Mouse (Mus musculus) bone marrow, adult 2 months (tissue): ENCODE measurements around the gene Tmem255b.

Experiments used
- CTCF ChIP-seq: fragments of 200-500 bp; IDR thresholded peaks from 2 replicates; pipeline ENCODE4 v1.5.1; 2011; ENCODE audit warnings: low read length, control low read depth; ENCODE audit not compliant: control insufficient read depth, insufficient read depth
- POLR2A ChIP-seq: fragments of 200-500 bp; IDR thresholded peaks from 2 replicates; pipeline ENCODE4 v1.6.1; 2011; ENCODE audit warnings: low read depth, mild to moderate bottlenecking, control low read depth, low read length, borderline replicate concordance; ENCODE audit not compliant: control insufficient read depth

DNA sequence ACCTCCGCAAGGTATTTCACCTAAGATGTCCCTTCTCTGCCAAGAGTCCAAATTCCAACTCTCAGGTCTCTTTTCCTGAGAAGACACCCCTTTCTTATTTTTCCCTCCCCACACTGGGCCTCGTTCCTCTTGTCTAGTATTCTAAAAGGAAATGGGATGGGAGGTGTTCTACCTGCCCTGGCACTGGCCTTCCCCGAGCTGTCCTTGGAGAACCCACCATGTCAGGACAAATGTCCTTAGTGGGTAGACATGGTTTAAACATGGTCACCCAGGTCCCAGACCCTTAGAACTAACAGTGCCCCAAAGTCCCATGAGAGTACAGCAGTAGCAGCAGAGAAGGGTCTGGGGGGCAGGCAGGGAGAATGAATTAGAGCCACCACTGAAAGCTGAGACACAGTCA is 54.4 kb downstream of the Tmem255b start:
- no peak for TF ChIP-seq POLR2A
- TF ChIP-seq CTCF = no peak
